Mouse (Mus musculus): ENCODE measurements at regions not wholly inside any gene's neighbourhood (a gene's known extent, or its start where the extent isn't known, plus 50 kb on each side); places are given as distances from the start of the nearest gene placed in this dataset.

- DNase-seq (ENCODE audit: low spot score), result no peak
Measured at GRCm38 (mm10) chr15:59212362-59212761, 323.3 kb downstream of the Gm49356 start.

- no peak for DNase-seq (ENCODE audit: low spot score)
Measured at GRCm38 (mm10) chr15:59214096-59214495, 325.0 kb downstream of the Gm49356 start.

GRCm38 (mm10) chr15:59215239-59215638 is 326.1 kb downstream of the Gm49356 start:
- DNase-seq (ENCODE audit: low spot score), result no peak

DNA sequence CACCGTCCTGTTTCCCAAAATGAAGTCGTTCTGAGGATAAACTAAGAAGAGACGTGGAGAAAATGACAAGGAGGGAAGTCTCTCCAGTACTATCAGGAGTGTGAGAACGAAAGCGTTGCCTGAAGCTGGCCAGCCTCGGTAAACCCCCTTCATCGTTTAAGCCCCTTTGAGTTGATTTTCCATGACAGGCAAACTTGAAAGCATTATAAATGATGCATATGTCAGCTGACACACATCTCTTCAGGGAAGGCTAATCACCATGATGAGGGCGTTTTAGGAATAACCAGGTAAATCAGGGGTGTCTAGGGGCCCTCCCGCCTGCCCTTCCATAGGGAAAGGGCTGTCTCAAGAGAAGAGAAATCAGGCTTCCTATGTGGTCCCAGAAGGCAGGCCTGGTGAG is 328.4 kb downstream of the Gm49356 start:
- DNase-seq (ENCODE audit: low spot score), result no peak

DNA sequence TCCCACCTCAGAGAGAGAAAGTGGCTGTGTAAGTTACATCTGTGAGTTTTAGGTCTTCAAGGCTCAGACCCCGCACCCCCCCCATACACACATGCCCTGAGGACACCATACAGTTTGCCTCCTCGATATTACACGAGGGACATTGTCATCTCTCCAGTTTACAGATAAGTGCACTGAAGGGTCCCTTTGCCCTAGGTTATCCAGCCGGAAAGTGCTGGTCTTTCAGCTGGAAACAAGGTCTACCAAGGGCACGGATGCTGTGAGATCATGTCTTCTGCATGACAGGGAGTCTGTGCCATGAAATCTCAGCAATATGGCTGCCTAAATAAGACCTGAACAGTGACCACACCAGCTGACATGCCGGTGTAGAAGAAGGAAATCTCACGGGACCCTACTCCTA is 329.8 kb downstream of the Gm49356 start:
- DNase-seq (ENCODE audit: low spot score), result no peak

DNA sequence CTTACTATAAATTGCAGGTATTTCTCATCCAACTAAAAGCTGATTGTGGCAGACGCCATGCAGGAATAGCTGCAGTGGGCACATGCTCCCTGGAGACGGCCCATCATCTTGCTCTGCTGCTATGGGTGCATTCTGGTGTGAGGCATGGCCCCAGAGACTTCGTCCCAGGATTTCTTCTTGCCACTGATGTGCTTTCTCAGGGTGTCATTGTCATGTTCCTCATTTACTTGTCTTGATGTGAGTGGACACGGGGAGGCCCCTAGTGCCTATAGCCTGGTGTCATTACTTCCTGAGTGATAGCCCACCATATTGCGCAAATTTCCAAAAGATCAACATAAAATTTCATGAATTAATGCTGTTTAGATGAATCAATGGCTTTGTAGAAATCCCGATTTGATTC is 336.5 kb downstream of the Gm49356 start:
- DNase-seq (ENCODE audit: low spot score), result no peak

DNA sequence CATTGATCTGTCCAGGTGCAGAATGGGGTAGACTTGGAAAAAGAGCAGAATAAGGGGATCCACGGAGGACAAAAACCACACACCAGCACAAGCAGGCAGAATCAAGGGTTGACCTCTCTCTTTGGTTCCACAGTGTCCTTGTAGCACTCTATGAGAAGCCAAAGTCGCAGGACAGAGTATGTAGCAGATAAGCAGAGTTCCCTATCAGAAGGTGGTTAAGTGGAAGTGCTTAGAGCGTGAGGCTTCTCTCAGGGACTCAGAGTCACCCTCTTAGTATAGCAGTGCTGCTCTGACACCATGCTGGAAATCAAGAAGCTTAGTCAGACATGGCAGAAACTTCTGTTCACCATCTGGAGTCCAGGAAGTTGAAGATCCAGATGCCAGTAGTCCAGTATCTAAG is 338.2 kb downstream of the Gm49356 start:
- no peak for DNase-seq (ENCODE audit: low spot score)

GRCm38 (mm10) chr15:59230536-59230935 is 341.4 kb downstream of the Gm49356 start:
- no peak for DNase-seq (ENCODE audit: low spot score)

- no peak for DNase-seq (ENCODE audit: low spot score)
Measured at GRCm38 (mm10) chr15:59231703-59232102, 342.6 kb downstream of the Gm49356 start.

DNA sequence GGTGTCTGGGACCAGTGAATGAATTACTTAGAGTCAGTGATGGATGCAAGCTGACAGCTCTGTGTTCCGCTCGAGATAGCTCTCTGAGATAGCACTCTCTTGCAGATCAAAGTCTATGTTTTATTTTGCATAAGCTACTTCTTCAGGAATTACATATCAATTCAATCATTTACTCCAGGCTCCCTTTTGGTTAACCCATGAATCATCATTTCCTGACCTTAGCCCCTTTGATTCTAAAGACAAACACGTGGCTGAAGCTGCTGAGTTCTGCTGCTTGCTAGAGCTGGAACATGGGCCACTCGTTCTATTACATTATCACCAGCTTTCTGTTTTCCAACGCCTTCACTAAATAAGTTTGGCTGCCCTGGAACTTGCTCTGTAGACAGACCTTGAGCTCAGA is 343.2 kb downstream of the Gm49356 start:
- no peak for DNase-seq (ENCODE audit: low spot score)

GRCm38 (mm10) chr15:59237446-59238161 is 348.5 kb downstream of the Gm49356 start:
- DNase-seq (ENCODE audit: low spot score), result no peak

- DNase-seq (ENCODE audit: low spot score), result no peak
Measured at GRCm38 (mm10) chr15:59241752-59242151, 352.7 kb downstream of the Gm49356 start.

DNA sequence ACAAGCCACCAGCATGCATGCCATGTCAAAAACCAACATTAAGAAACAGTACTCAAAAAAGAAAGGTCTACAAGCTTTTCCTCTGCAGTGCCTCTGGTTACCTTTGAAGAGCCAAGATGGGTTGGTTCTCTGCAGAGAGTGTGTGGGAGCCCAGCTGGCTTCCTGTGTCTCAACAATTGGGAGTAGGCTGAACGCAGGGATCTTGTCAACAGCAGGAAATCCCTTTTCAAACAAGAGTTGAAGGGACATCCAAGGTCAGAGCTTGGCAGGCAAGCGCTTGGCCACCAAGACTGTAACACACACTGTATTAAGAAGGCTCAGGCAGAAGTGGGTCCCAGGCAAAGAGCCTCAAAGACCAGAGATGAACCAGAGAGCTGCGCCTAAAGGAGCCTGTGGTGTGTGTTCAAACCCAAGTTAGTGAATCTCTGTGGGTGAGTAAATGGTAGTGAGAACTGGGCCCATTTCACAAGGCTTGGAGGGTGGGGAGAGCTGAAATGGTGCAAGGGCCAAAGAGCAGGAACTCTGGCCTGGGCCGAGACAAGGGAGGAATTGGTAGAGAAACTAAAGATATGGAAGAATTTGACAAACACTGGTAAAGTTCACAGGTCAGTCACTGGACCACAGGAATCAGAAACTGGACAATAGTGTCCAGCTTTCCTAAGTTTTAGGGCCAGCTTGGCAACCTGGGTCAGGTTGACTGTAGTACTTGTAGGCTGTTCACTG is 357.0 kb downstream of the Gm49356 start:
- DNase-seq (ENCODE audit: low spot score), result no peak

DNA sequence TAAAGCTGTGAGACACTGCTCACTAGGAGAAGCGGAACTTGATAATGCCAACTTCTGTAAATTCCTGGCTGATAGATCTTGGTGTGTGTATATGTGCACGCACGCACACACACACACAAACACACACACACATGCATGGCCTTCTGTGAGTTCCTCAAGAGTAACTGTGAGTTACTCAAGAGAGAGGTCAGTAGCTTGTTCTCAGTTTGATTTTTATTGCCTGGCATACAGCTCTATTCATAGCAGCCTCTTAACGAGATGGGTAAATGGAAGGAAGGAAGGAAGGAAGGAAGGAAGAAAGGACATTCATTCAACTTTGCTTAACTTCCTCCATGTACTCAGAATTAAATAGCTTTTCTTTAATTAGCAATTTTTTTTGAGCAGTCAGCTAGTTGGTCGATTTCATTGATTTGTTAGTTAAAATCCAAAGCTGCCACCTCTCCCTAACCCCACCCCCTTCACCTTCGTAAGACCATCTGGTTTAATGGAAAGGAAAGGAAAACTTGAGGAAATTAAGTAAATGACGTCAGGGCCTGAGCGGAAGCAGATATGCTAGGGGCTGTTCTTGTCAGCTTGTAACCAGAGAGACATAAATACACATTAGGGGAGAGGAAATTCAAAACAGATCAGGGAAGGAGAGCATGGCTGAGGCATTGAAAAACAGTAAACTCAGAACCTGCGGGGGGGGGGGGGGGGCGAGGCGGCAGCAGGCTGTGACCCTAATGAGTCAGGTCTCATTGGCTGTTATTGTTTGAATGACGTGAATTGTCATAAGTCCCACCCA is 359.6 kb downstream of the Gm49356 start:
- no peak for DNase-seq (ENCODE audit: low spot score)

- DNase-seq (ENCODE audit: low spot score), result no peak
Measured at GRCm38 (mm10) chr15:59261380-59261779, 372.3 kb downstream of the Gm49356 start.

GRCm38 (mm10) chr15:59262380-59262779 is 373.3 kb downstream of the Gm49356 start:
- DNase-seq (ENCODE audit: low spot score), result no peak

- DNase-seq (ENCODE audit: low spot score), result peak; percentile 14
Measured at GRCm38 (mm10) chr15:59263433-59264328, 374.6 kb downstream of the Gm49356 start.
